Comparison of ENCODE assay signal across 7 mouse cellular contexts in genomic region chr9:96720510-96721162, GRCm38 (mm10). TPM values are rescaled to one million over a fixed set of nuclear protein-coding genes. Genes with fewer than 3 reads are reported as not detected.
DNase-seq lines count a peak whose midpoint lies in the region; ATAC-seq lines count a peak whose summit lies in the region.

No protein-coding gene starts in this region.

- ATAC-seq in megakaryocyte, adult 5-6 weeks (ENCODE audit: poor library complexity, severe bottlenecking): no peak
- ATAC-seq in forebrain, embryonic 14.5 days: no peak
- ATAC-seq in stomach, embryonic 15.5 days (ENCODE audit: insufficient read depth, low FRiP score, low read depth): no peak

- H3K4me1 ChIP-seq in megakaryocyte, embryonic 14.5 days: peaks cover 60% of the 10 kb centered on the region
- peaks cover 10% of the 10 kb centered on the region for H3K4me1 ChIP-seq in forebrain, embryonic 14.5 days (ENCODE audit: control insufficient read depth, insufficient read depth, low read length)
- 0 out of 2 replicates have a peak, but pooled peaks cover 6% of the 10 kb centered on the region for H3K4me1 ChIP-seq in stomach, embryonic 15.5 days

- H3K4me3 ChIP-seq in megakaryocyte, embryonic 14.5 days (replicated peaks): peak overlapping the region; percentile 46
- H3K4me3 ChIP-seq in forebrain, embryonic 14.5 days (ENCODE audit: low read depth, low read length): peak overlapping the region; percentile 66; the same call in 1 of the 2 replicates
- no peak overlapping the region for H3K4me3 ChIP-seq in stomach, embryonic 15.5 days (replicated peaks)

- no peak for DNase-seq in forebrain, embryonic 14.5 days (ENCODE audit: low spot score)
- peak; percentile 40 to 66 for DNase-seq in kidney, postnatal 25 days
- DNase-seq in yolk sac, embryonic 10.5 days (ENCODE audit: low spot score): no peak
- DNase-seq in thymus, postnatal 14 days: no peak

- no peaks in the 10 kb centered on the region for H3K9me3 ChIP-seq in megakaryocyte, embryonic 14.5 days
- H3K9me3 ChIP-seq in forebrain, embryonic 14.5 days (replicated peaks; ENCODE audit: control insufficient read depth, low read length): no peaks in the 10 kb centered on the region
- H3K9me3 ChIP-seq in stomach, embryonic 15.5 days: no peaks in the 10 kb centered on the region

- 33% methylated on average over 11 of the region's 11 CpGs for WGBS in forebrain, embryonic 14.5 days
- WGBS in stomach, embryonic 15.5 days: 61% methylated on average over 11 of the region's 11 CpGs

- H3K27ac ChIP-seq in forebrain, embryonic 14.5 days (ENCODE audit: low read depth, low read length): no peak overlapping the region
- H3K27ac ChIP-seq in stomach, embryonic 15.5 days: peak overlapping the region; percentile 95

- H3K9ac ChIP-seq in forebrain, embryonic 14.5 days (ENCODE audit: low read length): 0 out of 2 replicates have a peak overlapping the region, but pooled peaks have one; percentile 95
- no peak overlapping the region for H3K9ac ChIP-seq in stomach, embryonic 15.5 days

- H3K27me3 ChIP-seq in megakaryocyte, embryonic 14.5 days (replicated peaks): no peaks in the 10 kb centered on the region
- no peaks in the 10 kb centered on the region for H3K27me3 ChIP-seq in forebrain, embryonic 14.5 days (replicated peaks; ENCODE audit: control insufficient read depth, insufficient read depth, low read length)
- H3K27me3 ChIP-seq in stomach, embryonic 15.5 days (replicated peaks): no peaks in the 10 kb centered on the region

- peak overlapping the region; percentile 68; the same call in 1 of the 2 replicates for H3K4me2 ChIP-seq in forebrain, embryonic 14.5 days (ENCODE audit: low read length)
- H3K4me2 ChIP-seq in stomach, embryonic 15.5 days: peak overlapping the region; percentile 73

- peaks cover 24% of the 10 kb centered on the region for H3K36me3 ChIP-seq in megakaryocyte, embryonic 14.5 days (replicated peaks; ENCODE audit: low read length)
- no peaks in the 10 kb centered on the region; the same call in 1 of the 2 replicates for H3K36me3 ChIP-seq in forebrain, embryonic 14.5 days (ENCODE audit: control insufficient read depth, insufficient read depth, low read length)
- no peaks in the 10 kb centered on the region for H3K36me3 ChIP-seq in stomach, embryonic 15.5 days

RNA-seq across cellular contexts. Expression of gene Zbtb38, which starts 32.0 kb away (rescaled TPM):
- polyA plus RNA-seq in megakaryocyte, embryonic 14.5 days (2012; ENCODE audit: insufficient read depth, low replicate concordance): 1.5 and 2.8 TPM in 2 replicates
- 13.6 and 18.9 TPM in 2 replicates for total RNA-seq in megakaryocyte, adult 5-6 weeks (2015)
- total RNA-seq in megakaryocyte, adult 5-6 weeks (2017): 18.7 and 19.8 TPM in 2 replicates
- polyA plus RNA-seq in forebrain, embryonic 14.5 days (2014; fragmentation: Nextera tagmentation; extraction: Ambion mirVana): 36.7 and 50.1 TPM in 2 replicates
- polyA plus RNA-seq in stomach, embryonic 15.5 days (2015; fragmentation: Nextera tagmentation; extraction: Ambion mirVana): 24.1 and 24.9 TPM in 2 replicates

Comparison
In these comparisons a context has a peak if more than half of its experiments do, and no peak if none do; other contexts are left out.
1. DNase-seq: peak in kidney, postnatal 25 days (2 of 2); none in forebrain, embryonic 14.5 days (single experiment), yolk sac, embryonic 10.5 days (single experiment) and thymus, postnatal 14 days (single experiment).